Mouse (Mus musculus) cerebellum, adult 9-11 months (tissue): Measurements from ENCODE around the gene Cabcoco1.

ENCODE experiments used
- DNase-seq: peaks from one replicate; pipeline ENCODE4 v3.0.0; 2022

The Cabcoco1 gene

DNA sequence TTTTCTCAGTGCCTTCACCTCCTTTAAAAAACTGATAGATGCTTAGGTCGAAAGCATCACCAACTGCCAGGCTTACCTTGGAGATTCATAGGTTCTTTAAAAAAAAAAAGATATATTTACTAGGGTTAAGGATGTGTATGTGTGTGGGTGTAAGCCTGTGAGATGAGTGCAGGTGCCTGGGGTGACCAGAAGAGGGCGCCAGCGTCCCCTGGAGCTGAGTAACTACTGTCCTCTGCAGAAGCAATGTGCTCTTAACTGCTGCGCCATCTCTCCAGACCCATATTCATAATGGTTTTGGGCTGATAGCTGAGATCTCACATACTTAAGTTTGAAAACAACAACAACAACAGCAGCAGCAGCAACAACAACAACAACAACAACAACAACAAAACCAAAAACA lies 35.5 kb downstream of the Cabcoco1 start:
- no peak for DNase-seq

DNA sequence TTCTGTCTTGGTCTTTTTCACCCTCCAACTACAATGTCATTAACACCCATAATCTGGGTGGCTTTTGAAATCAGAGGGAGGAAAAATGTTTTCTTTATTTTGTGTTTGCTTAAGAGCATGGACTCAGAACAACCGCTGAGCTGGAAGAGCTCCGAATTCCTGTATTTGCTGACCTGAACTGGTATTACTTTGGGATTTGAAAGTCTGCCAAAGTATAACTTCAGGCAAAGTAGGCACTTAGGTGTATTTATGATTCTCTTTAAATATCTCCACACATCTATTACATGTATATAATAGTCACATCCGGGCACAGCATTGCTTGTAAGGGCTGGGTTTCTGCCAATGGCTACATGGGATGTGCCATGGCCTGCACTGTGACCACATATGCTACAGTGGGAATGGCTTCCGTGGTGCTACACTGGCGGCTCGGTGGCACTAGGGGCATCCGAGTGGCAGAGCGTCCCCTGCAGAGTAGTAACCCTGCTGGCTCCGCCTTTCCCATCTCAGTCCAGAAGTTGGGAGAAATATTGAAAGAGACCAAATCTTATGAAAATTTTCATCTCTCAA lies 37.0 kb downstream of the Cabcoco1 start:
- no peak for DNase-seq

DNA sequence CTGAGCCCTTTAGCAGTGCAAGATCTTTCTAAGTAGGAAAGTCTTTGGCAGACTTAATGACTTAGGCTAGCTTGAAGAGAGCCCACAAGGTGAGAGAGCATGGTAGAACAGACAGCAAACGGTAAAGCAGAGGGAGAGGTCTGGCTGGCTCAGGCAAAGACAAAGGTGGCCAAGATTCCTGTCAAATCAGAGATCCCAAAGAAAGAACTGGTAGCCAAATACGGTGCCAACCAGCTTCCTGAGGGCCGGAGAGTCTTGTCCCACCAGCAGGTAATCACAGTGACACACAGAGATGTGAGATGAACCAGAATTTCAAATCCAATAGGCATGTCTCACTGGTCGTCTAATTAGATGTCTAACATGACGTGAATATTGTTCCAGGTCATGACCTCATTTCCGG lies 40.6 kb downstream of the Cabcoco1 start:
- no peak for DNase-seq

DNA sequence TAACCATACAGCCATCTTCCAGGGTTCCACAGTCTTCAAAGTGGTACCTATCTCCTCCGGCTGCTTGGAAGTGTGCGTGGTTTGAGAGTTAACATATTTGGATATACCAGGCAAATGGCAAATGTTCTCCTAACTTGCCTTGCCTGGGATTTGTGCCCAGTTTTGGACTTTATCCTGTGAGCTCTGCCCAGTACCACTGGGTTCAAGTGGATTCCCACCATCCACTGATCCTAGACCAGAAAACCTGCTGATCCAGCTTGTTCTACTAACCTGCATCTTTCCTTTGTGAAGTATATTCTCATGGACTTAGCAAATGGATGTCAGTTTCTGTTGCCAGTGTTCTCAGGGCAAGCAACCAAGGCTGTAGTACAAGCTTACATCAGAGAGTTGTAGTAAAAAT lies 46.5 kb downstream of the Cabcoco1 start:
- DNase-seq: no peak

DNA sequence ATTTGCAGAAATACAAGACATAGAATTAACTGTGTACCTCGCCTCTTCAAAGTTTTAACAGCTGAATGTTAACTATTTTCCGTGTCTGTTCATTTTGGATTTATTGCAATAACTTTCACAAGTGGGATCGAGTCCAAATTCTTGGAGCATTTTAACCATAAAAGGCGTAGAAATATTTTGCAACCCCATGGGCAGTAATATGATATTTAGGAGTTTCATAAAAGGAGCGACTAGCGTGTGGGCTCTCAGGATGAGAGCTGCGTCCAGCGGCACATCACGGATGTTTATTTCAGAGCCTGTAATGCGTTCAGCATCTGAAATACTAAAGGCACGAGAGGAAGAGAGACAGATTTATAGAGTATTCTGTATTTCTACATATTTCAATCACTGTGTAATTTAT lies 50.1 kb downstream of the Cabcoco1 start:
- DNase-seq: no peak

DNA sequence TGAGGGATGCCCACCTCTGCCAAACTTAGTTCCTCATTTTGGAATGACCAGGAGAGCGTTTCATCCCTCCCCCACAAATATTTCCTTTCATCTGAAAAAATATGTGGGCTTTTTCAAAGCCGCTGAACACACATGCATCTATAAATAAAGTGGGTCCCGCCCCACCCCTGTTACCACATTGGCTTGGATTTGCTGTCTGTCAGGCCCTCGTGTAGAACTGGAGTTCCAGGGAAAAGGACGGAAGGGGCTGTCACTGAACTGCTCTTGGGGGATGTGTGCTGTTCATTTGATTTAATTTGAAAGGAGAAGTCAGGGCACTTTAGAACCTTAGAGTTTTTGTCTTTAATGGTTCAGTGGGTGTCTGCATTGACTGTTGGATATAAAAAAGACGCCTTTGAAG lies 50.9 kb downstream of the Cabcoco1 start:
- DNase-seq: no peak

DNA sequence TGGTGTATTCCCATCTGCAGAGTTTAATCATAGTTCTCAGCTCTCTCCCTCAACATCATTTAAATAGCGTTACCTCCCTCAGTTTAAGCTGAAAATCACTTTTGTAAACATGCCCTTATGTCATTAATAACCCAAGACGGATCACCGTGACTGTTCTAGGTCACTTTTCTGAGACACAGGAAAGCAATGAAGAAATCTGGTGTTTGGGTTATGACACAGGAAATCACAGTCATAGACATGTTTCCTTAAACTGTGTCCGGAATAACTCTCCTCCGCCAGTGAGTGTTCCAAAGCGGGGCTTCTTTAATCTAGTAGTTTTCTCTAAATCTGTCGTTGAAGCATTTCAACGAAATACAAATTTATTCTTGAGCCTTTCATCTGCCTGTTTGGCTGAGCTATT lies 68.9 kb downstream of the Cabcoco1 start:
- no peak for DNase-seq

DNA sequence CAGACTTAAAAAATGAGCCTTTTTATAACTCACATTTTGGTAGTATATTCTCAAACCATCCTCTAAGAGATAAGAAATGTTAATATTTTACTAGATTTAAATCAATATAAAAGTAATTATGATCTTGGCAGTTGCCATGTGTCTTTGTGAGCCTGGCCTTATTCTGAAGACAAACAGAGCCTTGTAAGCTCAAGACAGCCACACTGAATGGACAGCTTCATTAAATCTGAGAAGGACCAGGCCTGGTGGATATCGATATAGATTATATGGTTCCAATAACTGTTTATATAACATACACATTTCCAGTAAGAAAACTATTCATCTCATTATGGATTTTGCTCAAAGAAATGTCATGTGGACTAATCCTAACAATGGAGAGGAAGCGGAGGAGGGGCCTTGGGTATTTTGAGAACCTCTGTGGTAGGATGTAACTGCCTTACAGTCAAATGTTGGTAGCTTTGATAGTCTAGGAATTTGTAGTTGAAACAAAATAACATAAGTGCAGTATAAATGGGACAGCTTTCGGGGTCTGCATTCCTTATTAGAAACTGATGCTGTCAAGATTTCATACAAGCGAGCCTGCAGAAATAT lies 75.9 kb downstream of the Cabcoco1 start:
- no peak for DNase-seq

DNA sequence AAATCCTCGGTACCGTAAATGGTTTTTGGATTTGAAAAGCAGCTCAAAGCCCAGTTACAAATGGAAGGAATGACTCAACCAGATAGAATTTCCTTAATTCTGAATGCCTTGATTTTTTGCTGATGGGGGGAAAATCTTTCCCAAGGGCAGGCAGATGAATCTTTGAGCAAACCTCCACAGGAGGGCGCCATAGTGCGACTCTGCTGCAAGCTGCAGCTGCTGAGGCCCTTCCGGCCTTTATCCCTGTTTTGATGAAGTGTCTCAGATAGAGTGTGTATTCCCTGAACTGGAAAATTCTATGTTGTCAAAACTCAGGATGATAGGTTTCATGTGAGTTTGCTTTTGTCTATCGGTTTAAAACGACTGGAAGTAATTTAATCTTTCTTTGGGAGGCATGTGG lies 76.8 kb downstream of the Cabcoco1 start:
- peak; percentile 4 for DNase-seq

DNA sequence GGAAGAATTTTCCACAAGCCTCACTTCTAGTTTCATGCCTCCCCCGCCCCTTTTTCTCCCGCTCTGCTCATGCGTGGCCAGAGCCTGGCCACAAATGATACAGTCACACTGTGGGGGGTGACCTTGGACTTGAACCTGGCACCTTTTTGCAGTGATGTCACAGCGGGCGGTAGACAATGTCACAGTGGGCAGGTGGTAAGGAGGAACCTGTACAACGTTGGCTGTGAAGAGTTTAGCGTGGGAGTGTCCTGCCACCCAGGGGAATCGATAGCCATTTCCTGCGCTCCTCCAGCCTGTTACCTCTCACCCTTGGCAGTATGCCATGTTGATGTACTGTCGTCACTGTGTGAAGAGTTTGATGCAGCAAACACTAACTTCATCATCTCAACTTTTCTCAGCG lies 81.9 kb downstream of the Cabcoco1 start:
- no peak for DNase-seq

DNA sequence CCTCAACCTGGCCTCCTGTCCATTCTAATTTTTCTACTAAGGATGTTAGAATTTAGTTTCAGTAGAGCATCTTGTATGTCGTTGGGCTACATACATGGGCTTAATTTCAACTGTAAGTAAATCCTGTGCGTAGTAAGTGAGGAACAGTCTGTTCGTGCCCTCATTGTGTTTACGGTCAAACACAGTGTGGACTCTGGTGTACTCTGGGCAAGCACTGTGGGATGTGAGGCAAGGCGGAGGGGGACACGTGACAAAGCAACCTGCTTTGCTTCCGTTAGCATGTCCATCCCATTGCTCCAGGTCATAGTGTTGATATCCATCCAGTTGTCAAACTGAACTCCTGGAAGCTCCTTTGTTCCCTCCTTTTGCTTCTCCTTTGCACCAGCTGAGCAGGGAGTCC lies 84.7 kb downstream of the Cabcoco1 start:
- DNase-seq: no peak

DNA sequence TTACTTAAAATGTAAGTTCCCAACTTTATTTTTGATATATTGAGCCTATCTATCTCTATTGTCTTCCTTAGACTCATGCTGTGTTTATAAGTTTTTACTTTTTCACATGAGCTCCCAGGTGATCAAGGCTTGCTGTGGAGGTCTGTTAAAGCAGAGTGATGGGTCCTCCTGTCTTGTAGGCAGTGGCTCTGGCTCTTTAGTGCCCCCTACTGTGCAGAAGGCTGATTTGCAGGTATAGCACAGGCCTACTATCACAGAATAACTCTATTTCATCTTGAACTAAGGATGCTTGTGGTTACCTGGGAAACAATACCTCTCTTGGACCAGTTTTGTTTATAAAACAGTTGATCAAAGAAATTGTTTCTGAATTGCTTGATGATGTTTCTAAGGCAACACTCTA lies 87.2 kb downstream of the Cabcoco1 start:
- no peak for DNase-seq

DNA sequence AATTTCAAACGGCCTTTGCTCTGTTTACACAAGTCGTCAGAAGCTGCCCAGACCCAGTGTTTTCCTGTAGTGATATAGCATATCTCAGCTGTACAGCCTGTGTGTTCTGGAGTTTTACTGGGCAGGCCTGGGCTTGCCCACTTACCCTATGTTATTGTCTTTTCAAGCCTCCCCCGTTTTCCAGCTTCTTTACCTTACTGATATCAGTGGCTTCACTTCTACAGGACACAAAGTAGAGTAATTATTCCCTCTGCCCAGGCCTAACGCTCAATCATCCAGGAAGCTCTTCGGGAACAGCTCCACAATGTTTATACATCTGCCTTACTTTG lies 94.9 kb downstream of the Cabcoco1 start:
- no peak for DNase-seq

DNA sequence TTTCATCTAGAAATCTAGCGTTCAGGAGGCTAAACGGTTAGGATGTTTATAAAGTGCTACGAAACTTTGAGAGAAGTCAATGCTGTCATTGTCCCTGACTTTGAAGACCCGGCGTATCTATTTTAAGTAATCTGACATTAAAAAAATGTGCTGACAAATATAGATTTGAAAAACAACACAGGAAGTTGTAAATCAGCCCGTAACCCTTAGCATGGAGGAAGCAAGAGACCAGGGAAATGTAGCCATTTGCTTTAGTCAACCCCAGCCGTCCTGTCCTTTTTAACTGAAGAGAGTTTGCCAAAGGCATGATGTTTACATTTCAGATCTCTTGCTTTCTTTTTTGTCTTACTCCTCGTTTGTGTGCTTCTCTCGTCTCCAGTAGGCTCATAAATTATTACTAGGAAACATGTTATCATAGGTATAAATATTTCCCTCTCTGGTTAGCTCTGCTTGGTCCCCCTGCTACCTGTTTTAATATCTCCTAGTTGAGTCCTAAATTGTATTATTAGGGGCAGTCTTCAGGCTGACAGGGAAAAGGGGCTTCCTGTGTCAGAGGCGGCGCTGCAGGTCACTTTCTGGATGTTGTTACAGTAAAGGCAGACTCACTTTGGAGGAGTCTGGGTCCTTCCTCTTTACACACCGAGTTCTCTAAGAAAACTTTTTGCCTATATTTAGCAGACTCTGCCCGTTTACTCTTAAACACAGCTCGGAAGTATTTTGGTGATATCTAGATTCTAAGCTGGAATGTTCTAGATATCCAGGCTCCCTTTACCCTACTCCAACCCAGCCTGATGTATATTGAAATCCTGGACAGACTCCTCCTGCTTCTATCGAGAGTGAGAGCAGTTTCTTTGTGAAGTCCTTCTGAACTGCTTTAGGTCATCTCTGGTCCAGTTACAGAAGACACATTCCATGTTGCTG lies 95.6 kb downstream of the Cabcoco1 start:
- DNase-seq: no peak

DNA sequence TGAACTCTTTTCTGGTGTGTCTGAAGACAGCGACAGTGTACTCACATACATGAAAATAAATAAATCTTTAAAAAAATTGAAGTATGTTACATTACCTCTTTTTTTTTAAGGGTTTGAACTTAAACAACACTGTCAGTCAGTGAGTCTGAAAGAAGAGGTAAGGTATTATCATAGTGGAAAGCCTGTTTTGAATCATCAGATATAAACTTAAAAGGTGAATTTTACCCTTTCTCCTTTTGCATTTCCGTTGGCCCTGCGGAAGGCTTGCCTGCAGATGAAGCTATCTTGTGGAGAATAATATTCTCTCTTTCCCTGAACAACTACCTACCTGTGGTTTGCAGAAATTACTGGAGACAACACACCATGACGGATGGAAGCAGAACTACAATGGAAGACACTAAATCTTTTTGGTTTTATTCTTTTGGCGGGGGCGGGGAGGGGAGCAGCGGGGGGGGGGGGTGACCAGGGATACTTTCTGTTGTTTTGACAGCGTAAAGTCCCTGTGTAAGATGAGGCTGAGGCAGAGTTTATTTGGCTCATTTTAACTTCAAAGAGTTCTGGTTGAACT lies 96.4 kb downstream of the Cabcoco1 start:
- DNase-seq: no peak

DNA sequence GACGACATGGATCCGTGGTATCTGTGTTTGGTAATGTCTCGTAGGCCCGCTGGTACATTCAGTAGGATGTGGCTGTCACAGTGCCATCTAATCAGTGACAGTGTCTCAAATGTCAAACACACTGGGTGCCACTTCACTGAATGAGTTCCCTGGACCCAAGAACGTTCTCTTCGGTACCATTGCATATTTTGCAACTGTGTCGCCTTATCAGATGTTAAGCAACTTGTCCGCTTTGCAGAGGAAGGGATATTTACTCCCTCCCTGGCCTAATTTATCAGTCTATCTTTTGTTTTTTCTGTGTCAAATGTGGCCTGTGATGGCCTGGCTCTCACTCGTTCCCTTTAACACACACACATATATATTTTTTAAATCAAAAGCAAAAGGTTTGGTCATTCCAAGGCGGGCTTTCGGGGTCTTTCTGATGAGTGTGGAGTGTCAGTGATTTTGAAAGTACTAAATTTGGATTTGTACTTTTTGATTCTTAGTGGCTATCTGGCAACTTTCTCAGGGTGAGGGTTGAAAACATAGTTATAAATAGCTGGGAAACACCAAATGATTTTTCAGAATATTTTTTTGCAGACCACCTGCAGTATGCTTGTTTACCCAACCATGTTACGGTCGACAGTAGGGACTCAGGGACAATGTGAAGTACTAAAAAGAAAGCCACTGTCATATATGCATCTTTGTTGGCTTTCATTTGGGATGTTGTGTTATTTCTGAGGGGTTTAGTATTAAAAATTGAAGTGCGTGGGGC lies 97.2 kb downstream of the Cabcoco1 start:
- DNase-seq: no peak

DNA sequence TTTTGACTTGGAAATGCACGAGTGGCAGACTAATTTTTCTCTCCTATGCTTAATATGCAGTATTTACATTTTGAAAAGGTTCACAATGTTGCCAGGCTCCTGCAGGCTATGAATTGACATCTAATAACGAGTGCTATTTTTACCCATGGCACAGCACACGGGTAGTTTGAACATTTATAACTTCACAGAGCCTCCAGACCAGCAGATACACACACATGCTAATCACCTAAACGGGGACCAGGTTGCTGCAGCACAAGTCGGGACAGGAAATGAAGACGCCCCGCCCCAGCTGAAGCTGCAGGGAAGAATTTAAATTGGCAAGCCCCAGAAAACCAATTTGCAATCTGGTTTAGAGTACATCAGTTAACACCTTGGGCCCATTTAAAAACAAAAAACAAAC lies 98.6 kb downstream of the Cabcoco1 start:
- no peak for DNase-seq

DNA sequence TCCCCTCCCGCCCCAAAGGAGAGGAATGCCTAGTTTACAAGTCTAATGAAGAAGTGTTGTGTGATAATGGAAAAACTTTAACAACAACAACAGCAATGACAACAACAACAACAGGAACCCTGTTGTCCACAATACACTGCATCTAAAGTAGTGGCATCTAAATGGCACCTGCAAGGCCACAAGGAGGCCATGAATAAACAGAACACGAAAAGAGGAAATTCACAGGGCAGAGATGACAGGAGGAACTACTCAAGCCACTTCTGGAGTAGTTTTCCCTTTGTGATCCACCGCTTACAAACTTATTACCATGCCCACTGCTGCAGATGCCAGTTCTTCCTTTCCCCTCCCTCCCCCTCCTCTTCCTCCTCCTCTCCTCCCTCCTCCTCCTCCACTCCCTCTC lies 99.0 kb downstream of the Cabcoco1 start:
- no peak for DNase-seq

DNA sequence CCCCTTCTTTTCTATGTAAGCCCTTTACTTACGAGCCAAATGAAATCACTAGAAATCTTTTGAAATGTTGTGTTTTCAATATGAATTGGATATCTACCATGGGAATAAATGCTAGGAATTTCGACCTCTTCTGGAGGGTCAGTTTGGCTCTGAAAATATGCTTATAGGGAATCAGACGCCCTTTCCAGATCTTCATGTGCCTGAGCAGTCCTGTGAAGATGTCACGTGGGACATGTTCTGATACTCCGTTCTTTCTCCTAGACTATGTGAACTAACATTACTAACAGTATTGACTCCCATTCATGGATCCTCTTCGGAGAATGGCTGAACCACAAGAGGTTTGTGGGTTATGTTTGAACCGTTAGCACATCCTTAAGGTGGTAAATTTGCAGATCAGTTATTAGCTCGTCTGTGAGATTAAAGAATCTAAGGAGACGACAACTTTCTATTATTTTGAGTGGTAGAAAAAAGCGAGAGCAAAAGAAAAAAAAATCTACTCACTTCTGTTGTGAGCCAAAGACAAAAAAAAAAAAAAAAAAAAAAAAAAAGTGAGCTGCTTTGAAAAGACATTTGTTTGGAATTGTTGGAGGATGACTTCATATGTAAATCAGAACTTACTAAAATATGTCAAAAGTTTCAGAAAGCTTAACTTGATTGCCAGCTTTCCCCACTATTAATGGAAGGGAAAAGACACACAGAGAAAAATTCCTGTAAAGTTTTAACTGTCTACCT lies 99.6 kb downstream of the Cabcoco1 start:
- no peak for DNase-seq

DNA sequence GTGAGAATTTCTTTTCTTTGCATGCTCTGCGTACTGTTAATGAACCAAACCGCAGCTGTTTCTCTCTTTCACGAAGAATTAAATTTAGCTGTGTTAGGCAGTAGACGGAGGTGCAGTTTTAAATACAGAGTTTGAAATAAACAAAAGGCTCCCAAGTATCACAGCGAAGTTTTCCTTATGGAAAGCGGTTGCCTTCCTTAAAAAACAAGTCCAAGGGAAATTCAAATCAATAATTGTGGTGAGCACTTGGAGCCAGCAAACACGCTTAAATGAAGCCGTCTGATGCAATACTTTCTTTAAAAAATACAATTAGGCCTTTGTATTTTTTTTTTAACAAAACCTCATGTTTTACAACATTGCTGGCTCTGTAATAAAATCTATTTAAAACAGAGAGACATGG lies 101.2 kb downstream of the Cabcoco1 start:
- no peak for DNase-seq

DNA sequence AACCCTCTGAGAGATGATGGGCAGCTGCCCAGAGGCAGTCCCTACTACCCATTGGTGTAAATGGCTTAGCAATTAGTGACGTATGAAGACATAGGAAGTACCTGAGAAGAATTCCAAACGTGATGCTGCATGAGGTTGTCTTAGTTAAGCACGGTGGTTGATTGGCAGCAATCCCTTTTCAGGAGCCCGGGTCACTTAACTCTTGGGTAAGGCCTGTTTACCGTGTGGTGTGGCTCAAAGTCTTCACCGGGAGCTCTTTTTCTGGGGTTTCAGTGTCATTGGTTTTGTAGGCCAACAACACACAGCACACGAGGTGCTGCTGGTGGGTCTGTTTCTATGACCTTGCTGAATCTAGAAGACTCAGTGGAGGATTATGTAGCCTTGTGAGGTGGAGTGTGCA lies 105.9 kb downstream of the Cabcoco1 start:
- no peak for DNase-seq

DNA sequence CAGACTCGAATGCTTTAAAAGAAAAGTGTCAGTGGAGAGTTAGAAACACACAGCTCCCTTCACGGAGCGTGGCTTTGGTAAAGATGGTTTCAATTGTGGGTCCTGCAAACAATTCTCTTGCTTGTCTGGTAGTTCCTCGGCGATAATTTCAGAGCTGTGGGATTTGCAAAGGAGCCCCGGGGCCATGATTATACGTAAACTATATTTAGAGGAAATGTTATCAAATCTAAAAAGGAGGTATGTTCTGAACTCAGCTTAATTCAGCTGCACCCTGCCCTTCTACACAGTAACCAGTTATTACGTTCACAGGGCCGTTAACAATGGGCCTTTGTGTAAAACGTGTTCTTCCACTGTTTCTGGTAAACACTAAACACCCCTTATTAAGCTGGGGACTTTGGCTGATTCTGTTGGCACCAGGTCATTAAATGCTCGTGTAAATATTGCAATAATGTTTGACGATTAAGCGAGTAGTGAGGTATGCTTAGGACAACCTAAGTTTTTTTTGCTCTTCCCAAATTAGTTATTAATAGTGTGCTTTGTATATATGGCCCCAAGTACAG lies 106.6 kb downstream of the Cabcoco1 start:
- no peak for DNase-seq
